Mouse (Mus musculus): ENCODE measurements around the gene Tmem242. TPM values are rescaled to one million over a fixed set of nuclear protein-coding genes. Genes with fewer than 3 reads are reported as not detected.

Tmem242 gene
- polyA plus RNA-seq, 1 experiment, result 3.7 TPM

DNA sequence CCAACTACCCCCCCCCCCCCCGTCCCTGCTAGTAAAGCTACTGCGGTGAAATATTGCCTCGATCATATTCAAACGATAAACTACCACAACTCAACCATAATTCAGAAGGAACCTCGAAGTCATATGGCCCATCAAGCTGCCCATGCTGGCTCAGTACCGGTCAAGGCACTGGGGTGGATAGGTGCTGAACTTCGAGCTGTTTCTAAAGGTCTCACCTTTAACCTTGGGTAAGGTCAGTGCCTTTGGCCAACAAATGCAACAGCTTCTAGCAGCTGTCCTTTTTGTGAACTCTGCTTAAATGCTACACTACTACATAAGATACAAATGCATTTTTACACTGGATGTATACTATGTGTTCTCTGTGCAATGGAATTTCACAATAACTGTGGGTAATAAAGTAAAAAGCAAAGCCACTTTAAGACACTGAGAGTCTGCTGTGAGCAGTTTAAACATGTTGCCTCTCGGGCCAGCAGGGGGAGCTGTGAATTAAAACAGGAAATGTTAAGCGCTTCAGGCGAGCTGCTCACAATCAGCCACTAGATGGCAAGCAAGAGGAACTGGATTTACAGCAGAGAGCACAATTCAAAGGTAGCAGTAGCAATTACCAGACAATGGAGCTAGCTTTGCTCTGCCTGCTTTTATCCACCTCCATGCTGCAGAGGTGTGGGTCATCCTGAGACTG, 10.8 kb downstream of the Tmem242 start:
- Histone ChIP-seq H3K27ac (ENCODE audit: insufficient read depth, low read depth, low read length) (no peak overlapping the region), H3K4me1 (ENCODE audit: control insufficient read depth, insufficient read depth, insufficient read length, low read length) (no peaks in the 10 kb centered on the region), H3K27me3 (ENCODE audit: control insufficient read depth, insufficient read depth, low read length) (no peaks in the 10 kb centered on the region), H3K36me3 (ENCODE audit: control insufficient read depth, insufficient read depth, low read length) (peaks cover 24% of the 10 kb centered on the region), H3K4me3 (ENCODE audit: low read depth, low read length) (no peak overlapping the region)
- TF ChIP-seq CTCF (IDR thresholded peaks at IDR 0.05; ENCODE audit: extremely low read depth, insufficient read length, insufficient replicate concordance, low read depth, low read length) (peak; percentile 94), POLR2A (IDR thresholded peaks at IDR 0.05; ENCODE audit: low read depth, low read length) (no peak)
- whole genome bisulfite sequencing, result 58% methylated on average over 10 of the region's 10 CpGs

DNA sequence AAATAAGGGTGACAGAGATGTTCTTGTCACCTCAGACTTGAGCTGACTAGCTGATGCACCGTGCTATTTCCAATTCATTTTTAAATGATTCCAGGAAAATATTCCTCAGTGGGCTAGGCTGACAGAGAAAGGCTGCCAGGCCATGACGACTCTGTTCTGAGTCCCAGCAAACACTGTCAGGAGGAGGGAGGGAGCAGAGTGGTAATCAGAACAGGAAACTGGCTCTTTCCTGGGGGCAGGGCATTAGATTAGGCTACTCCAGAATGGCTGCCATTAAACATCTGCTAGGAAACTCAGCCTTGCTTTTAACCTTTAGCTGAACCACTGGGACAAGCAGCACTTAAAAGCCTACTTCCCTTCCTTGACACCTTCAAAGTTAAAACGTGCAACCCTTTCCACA, 14.9 kb downstream of the Tmem242 start:
- no peaks in the 10 kb centered on the region for H3K27me3 ChIP-seq (ENCODE audit: control insufficient read depth, insufficient read depth, low read length)
- WGBS, result 44% methylated on average over 3 of the region's 3 CpGs
- TF ChIP-seq CTCF (IDR thresholded peaks at IDR 0.05; ENCODE audit: extremely low read depth, insufficient read length, insufficient replicate concordance, low read depth, low read length) (no peak), POLR2A (IDR thresholded peaks at IDR 0.05; ENCODE audit: low read depth, low read length) (no peak)
- no peaks in the 10 kb centered on the region for H3K4me1 ChIP-seq (ENCODE audit: control insufficient read depth, insufficient read depth, insufficient read length, low read length)
- H3K36me3 ChIP-seq (ENCODE audit: control insufficient read depth, insufficient read depth, low read length), result peaks cover 8% of the 10 kb centered on the region
- H3K27ac ChIP-seq (ENCODE audit: insufficient read depth, low read depth, low read length), result no peak overlapping the region
- no peak overlapping the region for H3K4me3 ChIP-seq (ENCODE audit: low read depth, low read length)

DNA sequence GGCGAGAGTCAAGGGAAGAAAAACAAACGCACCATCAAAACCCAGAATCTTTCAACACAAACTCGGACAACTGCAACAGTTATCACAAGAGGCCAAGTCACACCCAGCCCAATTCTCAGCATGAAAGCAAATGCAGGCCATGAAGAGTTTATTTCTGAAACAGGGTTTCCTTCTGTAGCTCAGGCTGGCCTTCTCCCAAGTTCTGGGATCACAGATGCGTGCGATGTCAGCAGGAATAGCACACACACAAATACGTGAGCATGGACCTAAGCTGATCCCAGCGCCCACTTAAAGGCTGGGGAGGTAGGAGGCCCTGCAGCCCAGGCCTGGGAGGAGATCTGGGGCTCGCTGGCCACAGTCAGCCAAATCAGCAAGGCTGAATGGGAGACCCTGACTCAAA, 15.9 kb downstream of the Tmem242 start:
- WGBS, result 83% methylated on average over 8 of the region's 8 CpGs
- H3K27ac ChIP-seq (ENCODE audit: insufficient read depth, low read depth, low read length), result no peak overlapping the region
- TF ChIP-seq POLR2A (IDR thresholded peaks at IDR 0.05; ENCODE audit: low read depth, low read length) (no peak), CTCF (IDR thresholded peaks at IDR 0.05; ENCODE audit: extremely low read depth, insufficient read length, insufficient replicate concordance, low read depth, low read length) (no peak)
- no peaks in the 10 kb centered on the region for H3K4me1 ChIP-seq (ENCODE audit: control insufficient read depth, insufficient read depth, insufficient read length, low read length)
- H3K27me3 ChIP-seq (ENCODE audit: control insufficient read depth, insufficient read depth, low read length), result no peaks in the 10 kb centered on the region
- H3K36me3 ChIP-seq (ENCODE audit: control insufficient read depth, insufficient read depth, low read length), result peaks cover 9% of the 10 kb centered on the region
- no peak overlapping the region for H3K4me3 ChIP-seq (ENCODE audit: low read depth, low read length)

DNA sequence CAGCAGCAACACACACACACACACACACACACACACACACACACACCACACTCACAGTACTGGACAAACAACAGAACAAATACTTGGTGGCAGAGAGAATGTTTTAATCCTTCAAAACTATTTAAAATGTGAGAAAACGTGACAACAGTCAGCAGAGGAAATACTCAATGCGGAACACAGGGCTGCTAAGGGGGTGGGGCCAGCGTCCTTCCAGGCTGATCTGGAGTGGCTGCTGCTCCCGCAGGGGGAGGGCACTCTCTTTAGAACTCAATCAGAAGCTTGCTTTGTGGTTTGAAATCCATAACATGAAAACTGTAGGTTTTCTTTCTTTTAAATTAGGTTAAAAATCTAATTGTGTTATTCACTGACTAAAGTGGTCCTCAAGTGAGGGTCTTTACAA, 18.2 kb downstream of the Tmem242 start:
- Histone ChIP-seq H3K4me1 (ENCODE audit: control insufficient read depth, insufficient read depth, insufficient read length, low read length) (no peaks in the 10 kb centered on the region), H3K4me3 (ENCODE audit: low read depth, low read length) (no peak overlapping the region)

DNA sequence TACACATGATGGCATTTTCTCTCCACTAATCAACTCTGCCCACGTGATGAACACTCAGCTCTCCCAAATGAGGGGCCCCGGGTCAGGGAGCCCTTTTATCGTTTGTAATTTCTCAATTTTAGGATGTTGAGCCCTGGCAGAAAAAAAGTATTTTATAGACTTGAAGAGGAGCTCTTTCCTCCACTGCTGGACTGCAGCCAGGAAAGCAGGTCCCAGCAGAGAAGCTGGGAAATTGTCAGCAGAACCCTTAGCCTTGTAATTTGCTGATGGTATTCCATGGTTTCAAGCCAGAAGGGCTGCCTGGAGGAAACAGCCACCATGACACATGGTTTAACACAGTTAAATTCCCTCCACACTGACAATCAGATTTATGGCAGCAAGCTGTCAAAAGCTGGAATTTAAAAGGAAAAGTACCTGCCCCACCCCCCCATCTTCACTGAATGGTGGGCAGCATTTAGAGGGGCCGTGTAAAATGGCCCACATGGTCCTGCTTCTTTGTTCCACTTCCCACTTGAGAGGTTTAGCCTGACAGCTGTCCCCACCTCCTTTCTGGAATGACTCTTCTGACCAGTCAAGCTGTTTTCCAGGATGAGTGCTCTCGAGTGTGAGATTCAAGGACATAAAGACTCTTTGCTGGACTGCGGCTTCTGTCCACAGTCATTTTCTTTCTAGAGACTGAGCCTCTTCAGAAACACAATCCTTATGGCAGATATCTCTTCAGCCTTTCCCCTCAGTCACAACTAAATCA, 20.1 kb downstream of the Tmem242 start:
- no peaks in the 10 kb centered on the region for H3K4me1 ChIP-seq (ENCODE audit: control insufficient read depth, insufficient read depth, insufficient read length, low read length)
- 80% methylated on average over 6 of the region's 6 CpGs for WGBS
- no peak overlapping the region for H3K4me3 ChIP-seq (ENCODE audit: low read depth, low read length)
- no peak overlapping the region for H3K27ac ChIP-seq (ENCODE audit: insufficient read depth, low read depth, low read length)
- peaks cover 13% of the 10 kb centered on the region for H3K36me3 ChIP-seq (ENCODE audit: control insufficient read depth, insufficient read depth, low read length)
- no peak for TF ChIP-seq POLR2A (IDR thresholded peaks at IDR 0.05; ENCODE audit: low read depth, low read length)
- TF ChIP-seq CTCF (IDR thresholded peaks at IDR 0.05; ENCODE audit: extremely low read depth, insufficient read length, insufficient replicate concordance, low read depth, low read length), result no peak
- H3K27me3 ChIP-seq (ENCODE audit: control insufficient read depth, insufficient read depth, low read length), result no peaks in the 10 kb centered on the region

More for the DNA sequence above, 18.2 kb downstream of the Tmem242 start:
- no peak overlapping the region for H3K27ac ChIP-seq (ENCODE audit: insufficient read depth, low read depth, low read length)
- no peaks in the 10 kb centered on the region for H3K27me3 ChIP-seq (ENCODE audit: control insufficient read depth, insufficient read depth, low read length)
- H3K36me3 ChIP-seq (ENCODE audit: control insufficient read depth, insufficient read depth, low read length), result peaks cover 13% of the 10 kb centered on the region
- 67% methylated on average over 4 of the region's 4 CpGs for WGBS
- TF ChIP-seq CTCF (IDR thresholded peaks at IDR 0.05; ENCODE audit: extremely low read depth, insufficient read length, insufficient replicate concordance, low read depth, low read length) (no peak), POLR2A (IDR thresholded peaks at IDR 0.05; ENCODE audit: low read depth, low read length) (no peak)

DNA sequence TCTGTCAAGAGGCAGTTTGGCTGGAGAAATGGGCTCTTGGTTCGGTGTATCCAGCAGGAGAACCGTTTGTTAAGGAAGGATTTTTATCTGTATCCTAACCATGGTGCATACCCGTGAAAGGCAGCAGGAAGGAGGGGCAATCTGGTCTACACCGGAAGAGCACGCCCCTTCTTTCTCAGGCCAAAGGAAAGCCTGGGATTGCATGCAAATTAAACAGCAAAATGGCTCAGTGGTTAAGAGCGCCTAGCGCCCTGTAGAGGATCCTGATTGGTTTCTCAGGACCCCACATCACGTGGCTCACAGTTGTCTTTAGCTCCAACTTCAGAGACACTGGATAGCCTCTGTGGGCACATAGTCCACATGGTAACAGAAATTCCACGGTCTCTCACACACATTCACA, 21.0 kb downstream of the Tmem242 start:
- WGBS, result 87% methylated on average over 9 of the region's 9 CpGs
- Histone ChIP-seq H3K27ac (ENCODE audit: insufficient read depth, low read depth, low read length) (no peak overlapping the region), H3K4me1 (ENCODE audit: control insufficient read depth, insufficient read depth, insufficient read length, low read length) (no peaks in the 10 kb centered on the region), H3K4me3 (ENCODE audit: low read depth, low read length) (no peak overlapping the region), H3K36me3 (ENCODE audit: control insufficient read depth, insufficient read depth, low read length) (peaks cover 13% of the 10 kb centered on the region), H3K27me3 (ENCODE audit: control insufficient read depth, insufficient read depth, low read length) (no peaks in the 10 kb centered on the region)
- TF ChIP-seq POLR2A (IDR thresholded peaks at IDR 0.05; ENCODE audit: low read depth, low read length), result no peak

DNA sequence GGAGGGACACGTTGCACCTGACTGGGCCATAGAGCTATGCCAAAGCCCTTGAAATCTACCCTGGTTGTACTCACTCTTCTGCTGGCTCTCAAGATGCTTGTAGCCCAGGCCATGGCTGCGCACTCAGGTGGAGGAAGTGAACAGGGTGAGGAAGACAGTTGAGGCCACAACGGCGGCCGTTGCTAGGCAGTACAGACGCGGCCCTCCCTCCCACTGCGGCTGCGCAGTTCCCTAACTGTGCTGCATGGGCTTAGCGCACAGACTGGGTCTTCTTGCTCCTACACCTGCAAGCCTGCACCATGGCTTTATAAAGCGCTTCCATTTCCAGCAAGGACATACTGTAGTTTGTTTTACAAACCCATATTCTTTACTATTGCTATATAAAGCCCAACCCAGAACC, 21.5 kb downstream of the Tmem242 start, which contains the start of gene Ldhal6b:
Ldhal6b (minus strand) TSS at position 223 of the 400 bp plus-strand sequence.
- H3K27me3 ChIP-seq (ENCODE audit: control insufficient read depth, insufficient read depth, low read length), result no peaks in the 10 kb centered on the region
- no peaks in the 10 kb centered on the region for H3K4me1 ChIP-seq (ENCODE audit: control insufficient read depth, insufficient read depth, insufficient read length, low read length)
- 95% methylated on average over 11 of the region's 11 CpGs for WGBS
- no peak within 1 kb of the TSS for H3K27ac ChIP-seq (ENCODE audit: insufficient read depth, low read depth, low read length)
- H3K4me3 ChIP-seq (ENCODE audit: low read depth, low read length), result no peak within 1 kb of the TSS
- no peak for TF ChIP-seq CTCF (IDR thresholded peaks at IDR 0.05; ENCODE audit: extremely low read depth, insufficient read length, insufficient replicate concordance, low read depth, low read length)
- no peak for TF ChIP-seq POLR2A (IDR thresholded peaks at IDR 0.05; ENCODE audit: low read depth, low read length)
- H3K36me3 ChIP-seq (ENCODE audit: control insufficient read depth, insufficient read depth, low read length), result peaks cover 13% of the 10 kb centered on the region

All from small intestine, adult 2 months (tissue).